Mouse (Mus musculus): Measurements from ENCODE around the gene Adam4. TPM values are rescaled to one million over a fixed set of nuclear protein-coding genes. Genes with fewer than 3 reads are reported as not detected.
"Not testable (repeated sequence)": the region's sequence is repeated elsewhere in the genome, so short reads cannot be mapped to it uniquely, and the experiment has no call there.

The Adam4 gene
- polyA plus RNA-seq (2015; fragmentation: Nextera tagmentation; extraction: Ambion mirVana) = 0.37 and 0.59 TPM in 2 replicates

DNA sequence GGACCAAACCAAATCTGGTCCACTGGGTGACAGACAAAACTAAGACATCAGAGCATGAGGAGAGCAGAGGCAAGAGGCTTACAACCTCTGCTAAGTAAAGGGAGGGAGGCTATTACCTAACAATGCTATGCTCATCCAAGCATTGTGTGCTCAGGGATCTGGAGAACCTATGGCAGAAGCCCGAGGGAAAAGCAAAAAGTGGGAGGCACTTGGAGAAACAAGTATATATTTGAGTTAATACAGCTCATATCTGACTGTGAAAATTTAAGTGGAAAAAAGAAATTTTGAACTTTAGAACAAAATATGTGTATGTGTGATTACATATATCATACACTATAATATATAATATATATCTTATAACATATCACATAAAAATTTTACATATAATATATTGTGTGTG, at the start of gene Adam4:
Adam4 (minus strand) TSS at position 101 of the 400 bp plus-strand sequence.
- no peak for ATAC-seq (ENCODE audit: insufficient read depth, low FRiP score)
- Histone ChIP-seq H3K4me3 (replicated peaks; ENCODE audit: low read length) (no peak within 1 kb of the TSS), H3K4me1 (ENCODE audit: control insufficient read depth, insufficient read depth, low read length) (no peaks in the 10 kb centered on the region), H3K4me2 (ENCODE audit: low read depth, low read length) (no peak within 1 kb of the TSS), H3K9ac (ENCODE audit: low read length) (no peak within 1 kb of the TSS), H3K9me3 (replicated peaks; ENCODE audit: control insufficient read depth, low read length) (peaks cover 10% of the 10 kb centered on the region; the same call in 1 of the 2 replicates), H3K27me3 (ENCODE audit: control insufficient read depth, insufficient read depth, low read length) (no peaks in the 10 kb centered on the region), H3K36me3 (ENCODE audit: control insufficient read depth, insufficient read depth, low read length) (peaks cover 5% of the 10 kb centered on the region; the same call in 1 of the 2 replicates), H3K27ac (ENCODE audit: low read length) (no peak within 1 kb of the TSS)
- 93% methylated on average over 1 of the region's 1 CpGs for WGBS

DNA sequence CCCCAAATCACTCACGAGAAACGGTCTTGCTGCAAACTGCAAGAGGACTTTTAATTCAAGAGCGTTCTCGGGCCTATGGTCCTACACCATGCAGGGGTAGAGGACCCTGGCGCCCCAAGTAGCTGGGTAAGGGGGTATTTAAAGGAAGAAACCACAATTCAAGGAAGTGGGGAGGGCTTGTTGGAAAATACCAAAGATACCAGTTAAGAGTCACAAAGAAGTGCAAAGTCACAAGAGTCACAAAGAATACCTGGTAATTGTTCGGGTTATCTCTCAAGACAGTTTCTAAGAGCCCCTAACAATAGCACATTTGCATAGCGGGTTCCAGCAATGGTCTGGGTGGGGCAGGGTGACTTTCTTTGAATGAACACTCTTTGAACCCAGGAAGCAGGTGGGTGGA, 37.3 kb upstream of the Adam4 start:
- not testable (repeated sequence) for H3K27ac ChIP-seq (ENCODE audit: low read length); H3K4me3 ChIP-seq (replicated peaks; ENCODE audit: low read length); H3K9me3 ChIP-seq (replicated peaks; ENCODE audit: control insufficient read depth, low read length); H3K4me2 ChIP-seq (ENCODE audit: low read depth, low read length); H3K36me3 ChIP-seq (ENCODE audit: control insufficient read depth, insufficient read depth, low read length); ATAC-seq (ENCODE audit: insufficient read depth, low FRiP score); H3K27me3 ChIP-seq (ENCODE audit: control insufficient read depth, insufficient read depth, low read length); H3K9ac ChIP-seq (ENCODE audit: low read length); H3K4me1 ChIP-seq (ENCODE audit: control insufficient read depth, insufficient read depth, low read length)
- WGBS = 95% methylated on average over 7 of the region's 7 CpGs

DNA sequence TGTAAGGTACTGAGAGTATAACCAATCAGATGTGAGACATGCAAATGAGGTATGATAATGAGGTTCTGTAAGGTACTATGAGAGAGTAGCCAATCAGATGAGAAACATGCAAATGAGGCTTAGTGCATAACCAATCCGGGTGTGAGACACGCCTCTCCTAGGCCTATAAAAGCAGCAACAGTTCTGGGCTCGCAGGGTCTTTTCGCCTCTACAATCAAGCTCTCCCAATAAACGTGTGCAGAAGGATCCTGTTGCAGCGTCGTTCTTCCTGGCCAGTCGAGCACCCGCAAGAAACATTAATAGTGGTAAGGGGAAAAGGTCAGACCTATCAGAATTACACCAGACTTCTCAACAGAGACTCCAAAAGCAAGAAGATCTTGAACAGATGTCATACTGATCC, 17.2 kb upstream of the Adam4 start:
- not testable (repeated sequence) for H3K27me3 ChIP-seq (ENCODE audit: control insufficient read depth, insufficient read depth, low read length); H3K9me3 ChIP-seq (replicated peaks; ENCODE audit: control insufficient read depth, low read length); H3K4me1 ChIP-seq (ENCODE audit: control insufficient read depth, insufficient read depth, low read length); H3K4me2 ChIP-seq (ENCODE audit: low read depth, low read length); H3K36me3 ChIP-seq (ENCODE audit: control insufficient read depth, insufficient read depth, low read length); ATAC-seq (ENCODE audit: insufficient read depth, low FRiP score); H3K27ac ChIP-seq (ENCODE audit: low read length); H3K9ac ChIP-seq (ENCODE audit: low read length); H3K4me3 ChIP-seq (replicated peaks; ENCODE audit: low read length)
- WGBS = 93% methylated on average over 9 of the region's 9 CpGs

DNA sequence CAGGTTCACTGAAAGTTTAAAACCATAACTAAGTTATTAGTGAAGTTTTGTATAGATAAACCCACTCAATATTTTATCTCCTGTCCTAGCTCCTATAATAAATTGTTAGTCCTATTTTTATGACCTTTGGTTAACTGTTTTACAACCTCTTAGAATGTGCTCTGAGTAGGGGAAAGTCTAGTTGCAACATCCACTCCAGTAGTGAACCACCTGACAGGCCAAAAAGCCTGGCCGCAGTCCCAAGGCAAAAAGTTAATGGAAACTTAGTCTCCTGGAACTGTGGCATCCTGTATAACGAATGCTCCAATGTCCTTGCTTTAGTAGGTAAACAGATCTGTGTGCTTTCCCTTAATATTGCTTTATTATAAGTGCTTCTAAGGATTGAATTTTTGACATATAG, 13.0 kb upstream of the Adam4 start:
- not testable (repeated sequence) for H3K4me3 ChIP-seq (replicated peaks; ENCODE audit: low read length); ATAC-seq (ENCODE audit: insufficient read depth, low FRiP score); H3K4me1 ChIP-seq (ENCODE audit: control insufficient read depth, insufficient read depth, low read length); H3K9me3 ChIP-seq (replicated peaks; ENCODE audit: control insufficient read depth, low read length); H3K9ac ChIP-seq (ENCODE audit: low read length); H3K36me3 ChIP-seq (ENCODE audit: control insufficient read depth, insufficient read depth, low read length); H3K27me3 ChIP-seq (ENCODE audit: control insufficient read depth, insufficient read depth, low read length); H3K4me2 ChIP-seq (ENCODE audit: low read depth, low read length); H3K27ac ChIP-seq (ENCODE audit: low read length)
- 50% methylated on average over 2 of the region's 2 CpGs for WGBS

DNA sequence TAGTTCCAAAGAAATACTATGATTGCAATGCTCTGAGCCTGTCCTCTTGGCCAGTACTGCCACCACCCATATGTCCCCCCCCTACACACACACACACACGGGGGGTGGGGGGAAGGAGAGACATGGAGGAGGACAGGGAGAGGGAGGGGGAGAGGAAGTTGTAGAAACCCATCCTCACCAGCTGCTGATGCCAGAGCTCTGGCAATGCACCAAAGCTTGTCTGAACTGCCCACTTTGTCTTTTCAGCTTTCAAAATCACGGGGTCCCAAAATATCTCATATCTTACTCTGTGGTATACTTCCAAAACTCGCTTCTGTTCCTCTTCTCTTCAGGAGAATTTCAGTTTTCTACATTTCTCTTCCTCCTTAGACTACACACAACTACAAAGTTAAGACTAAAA, 8.5 kb downstream of the Adam4 start:
- H3K4me2 ChIP-seq (ENCODE audit: low read depth, low read length) = no peak overlapping the region
- no peak overlapping the region for H3K4me3 ChIP-seq (replicated peaks; ENCODE audit: low read length)
- WGBS = 77% methylated on average over 3 of the region's 3 CpGs
- no peaks in the 10 kb centered on the region for H3K4me1 ChIP-seq (ENCODE audit: control insufficient read depth, insufficient read depth, low read length)
- ATAC-seq (ENCODE audit: insufficient read depth, low FRiP score) = no peak
- no peaks in the 10 kb centered on the region for H3K27me3 ChIP-seq (ENCODE audit: control insufficient read depth, insufficient read depth, low read length)
- no peaks in the 10 kb centered on the region for H3K36me3 ChIP-seq (ENCODE audit: control insufficient read depth, insufficient read depth, low read length)
- H3K9me3 ChIP-seq (replicated peaks; ENCODE audit: control insufficient read depth, low read length) = no peaks in the 10 kb centered on the region
- H3K27ac ChIP-seq (ENCODE audit: low read length) = no peak overlapping the region
- no peak overlapping the region for H3K9ac ChIP-seq (ENCODE audit: low read length)

DNA sequence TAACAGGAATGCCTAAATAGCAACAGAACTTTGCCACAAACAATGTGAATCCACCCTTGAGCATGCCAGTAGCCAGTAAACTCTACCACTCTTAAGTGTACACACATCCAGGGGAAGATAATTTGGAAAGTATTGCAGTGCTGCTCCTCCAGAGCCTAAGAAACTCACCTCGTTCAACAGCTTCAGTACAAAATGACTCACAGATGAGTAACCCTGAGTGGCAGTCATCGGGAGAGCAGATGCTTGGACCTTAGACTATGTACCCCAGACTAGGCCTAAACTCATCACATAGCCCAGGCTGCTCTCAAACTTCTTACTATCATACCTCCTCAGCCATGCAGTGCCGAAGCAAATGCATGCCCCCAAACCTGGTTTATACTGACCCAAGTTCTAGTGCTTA, 12.8 kb downstream of the Adam4 start:
- Histone ChIP-seq H3K27me3 (ENCODE audit: control insufficient read depth, insufficient read depth, low read length) (no peaks in the 10 kb centered on the region), H3K9ac (ENCODE audit: low read length) (no peak overlapping the region), H3K4me1 (ENCODE audit: control insufficient read depth, insufficient read depth, low read length) (no peaks in the 10 kb centered on the region), H3K4me2 (ENCODE audit: low read depth, low read length) (no peak overlapping the region), H3K36me3 (ENCODE audit: control insufficient read depth, insufficient read depth, low read length) (no peaks in the 10 kb centered on the region), H3K4me3 (replicated peaks; ENCODE audit: low read length) (no peak overlapping the region), H3K27ac (ENCODE audit: low read length) (no peak overlapping the region), H3K9me3 (replicated peaks; ENCODE audit: control insufficient read depth, low read length) (no peaks in the 10 kb centered on the region)
- ATAC-seq (ENCODE audit: insufficient read depth, low FRiP score) = no peak
- 74% methylated on average over 3 of the region's 3 CpGs for WGBS

DNA sequence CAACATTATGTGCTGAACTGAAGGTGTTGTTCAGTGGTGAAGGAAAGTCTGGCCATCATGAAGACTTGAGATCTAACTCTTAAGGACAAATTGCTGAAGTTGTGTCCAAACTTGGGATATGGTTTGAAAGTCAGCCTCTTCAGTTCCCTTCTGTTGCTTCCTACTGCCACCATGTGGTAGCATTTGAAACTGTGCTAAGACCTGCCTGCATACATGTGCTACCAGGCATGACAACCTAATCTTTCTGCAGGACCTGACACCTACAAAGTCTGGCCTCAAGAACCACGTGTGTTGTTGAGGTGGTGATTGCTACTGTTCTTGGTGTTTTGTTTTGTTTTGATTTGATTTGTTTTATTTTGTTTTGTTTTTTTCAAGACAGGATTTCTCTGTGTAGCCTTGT, 19.6 kb downstream of the Adam4 start:
- Histone ChIP-seq H3K27me3 (ENCODE audit: control insufficient read depth, insufficient read depth, low read length) (no peaks in the 10 kb centered on the region), H3K4me2 (ENCODE audit: low read depth, low read length) (no peak overlapping the region), H3K36me3 (ENCODE audit: control insufficient read depth, insufficient read depth, low read length) (no peaks in the 10 kb centered on the region), H3K27ac (ENCODE audit: low read length) (no peak overlapping the region), H3K9me3 (replicated peaks; ENCODE audit: control insufficient read depth, low read length) (no peaks in the 10 kb centered on the region), H3K4me3 (replicated peaks; ENCODE audit: low read length) (no peak overlapping the region), H3K4me1 (ENCODE audit: control insufficient read depth, insufficient read depth, low read length) (no peaks in the 10 kb centered on the region), H3K9ac (ENCODE audit: low read length) (no peak overlapping the region)
- ATAC-seq (ENCODE audit: insufficient read depth, low FRiP score) = no peak
- 10% methylated on average over 1 of the region's 1 CpGs for WGBS

DNA sequence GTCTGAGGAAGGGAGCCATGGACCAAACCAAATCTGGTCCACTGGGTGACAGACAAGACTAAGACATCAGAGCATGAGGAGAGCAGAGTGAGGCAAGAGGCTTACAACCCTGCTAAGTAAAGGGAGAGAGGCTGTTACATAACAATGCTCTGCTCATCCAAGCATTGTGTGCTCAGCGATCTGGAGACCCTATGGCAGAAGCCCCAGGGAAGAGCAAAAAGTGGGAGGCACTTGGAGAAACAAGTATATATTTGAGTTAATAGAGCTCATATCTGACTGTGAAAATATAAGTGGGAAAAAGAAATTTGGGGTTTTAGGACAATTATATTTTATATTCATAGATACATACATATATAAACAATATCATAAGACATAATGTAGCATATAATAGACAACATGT, 42.4 kb downstream of the Adam4 start, which contains the start of gene Gm4787:
Gm4787 (minus strand) TSS at position 101 of the 400 bp plus-strand sequence.
- H3K9ac ChIP-seq (ENCODE audit: low read length); H3K4me3 ChIP-seq (replicated peaks; ENCODE audit: low read length); H3K27me3 ChIP-seq (ENCODE audit: control insufficient read depth, insufficient read depth, low read length); H3K4me2 ChIP-seq (ENCODE audit: low read depth, low read length); H3K4me1 ChIP-seq (ENCODE audit: control insufficient read depth, insufficient read depth, low read length); H3K36me3 ChIP-seq (ENCODE audit: control insufficient read depth, insufficient read depth, low read length); ATAC-seq (ENCODE audit: insufficient read depth, low FRiP score); H3K27ac ChIP-seq (ENCODE audit: low read length); H3K9me3 ChIP-seq (replicated peaks; ENCODE audit: control insufficient read depth, low read length): not testable (repeated sequence)
- 80% methylated on average over 1 of the region's 1 CpGs for WGBS

Measured in stomach, embryonic 16.5 days (tissue).